Mouse (Mus musculus): ENCODE results near the gene Plscr1.

Gene Plscr1

DNA sequence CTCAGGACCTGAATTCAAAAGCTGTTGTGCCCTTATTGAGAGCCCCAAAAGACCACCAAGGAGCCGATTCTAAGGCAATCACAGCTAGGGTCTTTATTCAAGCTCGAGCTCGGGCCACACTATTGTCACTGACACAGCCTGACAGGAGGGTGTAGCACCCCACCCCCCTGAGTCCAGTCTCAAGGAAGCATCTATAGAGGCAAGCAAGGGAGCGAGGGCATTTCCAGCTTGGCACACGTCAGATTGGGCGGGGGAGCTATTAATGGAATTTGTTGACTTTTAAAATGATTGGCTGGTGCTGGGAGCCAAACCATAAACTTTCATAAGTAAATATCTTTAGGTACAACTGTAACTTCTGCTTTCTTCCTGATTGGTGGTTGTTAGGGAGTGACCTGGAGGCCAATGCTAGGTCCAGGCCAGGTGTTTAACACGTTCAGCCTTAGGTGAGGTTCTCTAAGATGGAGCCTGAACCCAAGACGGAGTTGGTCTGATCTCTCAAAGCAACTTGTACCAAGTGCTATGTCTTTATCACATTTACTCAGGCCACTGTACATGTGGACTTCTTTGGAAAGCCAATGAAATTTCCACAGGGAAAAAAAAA, 56.2 kb downstream of the Plscr1 start:
- DNase-seq (ENCODE audit: low spot score), result no peak

GRCm38 (mm10) chr9:92309077-92309476, 59.5 kb downstream of the Plscr1 start, which contains the start of gene 1700057G04Rik:
Gene 1700057G04Rik, plus strand, starts transcription at chr9:92309377.
- DNase-seq (ENCODE audit: low spot score), result no peak

- no peak for DNase-seq (ENCODE audit: low spot score)
Measured at GRCm38 (mm10) chr9:92316791-92317190, 67.2 kb downstream of the Plscr1 start.
